Mouse (Mus musculus): ENCODE measurements around the gene Mesp2. TPM values are rescaled to one million over a fixed set of nuclear protein-coding genes. Genes with fewer than 3 reads are reported as not detected.
A peak's percentile ranks its signal among the peaks of the same experiment; 100 is the strongest.

Mesp2 gene
- polyA plus RNA-seq (2012; rRNA removed), result 0.67 and 1.00 TPM in 2 replicates
- polyA plus RNA-seq (2014; fragmentation: Nextera tagmentation; extraction: Ambion mirVana), result 0.50 and 0.65 TPM in 2 replicates

DNA sequence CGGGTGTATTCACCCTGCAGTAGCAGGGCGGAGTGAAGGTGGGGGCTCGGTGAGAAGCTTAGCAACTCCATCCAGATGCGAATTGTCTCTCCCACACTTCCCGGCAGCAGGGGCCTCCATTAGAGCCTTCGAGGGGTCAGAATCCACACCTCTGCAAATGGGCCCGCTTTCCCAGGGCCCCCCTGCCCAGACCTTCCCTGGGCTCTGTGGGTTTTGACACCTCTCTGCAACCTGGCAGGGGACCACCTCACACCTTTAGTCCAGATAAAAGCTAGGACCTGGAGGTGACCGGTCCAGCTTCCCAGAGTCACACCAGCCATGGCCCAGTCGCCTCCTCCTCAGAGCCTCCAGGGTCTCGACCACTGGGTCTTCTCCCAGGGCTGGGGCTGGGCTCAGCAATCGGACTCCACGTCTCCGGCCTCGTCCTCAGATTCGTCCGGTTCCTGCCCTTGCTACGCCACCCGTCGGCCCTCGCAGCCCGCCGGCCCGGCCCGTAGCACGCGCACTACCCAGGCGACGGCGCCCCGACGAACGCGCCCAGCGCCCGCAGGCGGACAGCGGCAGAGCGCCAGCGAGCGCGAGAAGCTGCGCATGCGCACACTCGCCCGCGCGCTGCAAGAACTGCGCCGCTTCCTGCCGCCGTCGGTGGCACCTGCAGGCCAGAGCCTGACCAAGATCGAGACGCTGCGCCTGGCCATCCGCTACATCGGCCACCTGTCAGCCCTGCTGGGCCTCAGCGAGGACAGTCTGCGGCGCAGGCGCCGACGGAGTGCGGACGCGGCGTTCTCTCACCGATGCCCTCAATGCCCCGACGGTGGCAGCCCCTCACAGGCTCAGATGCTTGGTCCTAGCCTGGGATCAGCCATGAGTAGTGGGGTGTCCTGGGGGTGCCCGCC, at the start of gene Mesp2:
Mesp2 (plus strand) TSS at position 117 of the 896 bp plus-strand sequence.
- 17% methylated on average over 38 of the region's 71 CpGs for WGBS
- no peak for TF ChIP-seq POLR2A (IDR thresholded peaks at IDR 0.05; ENCODE audit: borderline replicate concordance, extremely low read depth, insufficient read depth, insufficient read length)
- Histone ChIP-seq H3K9me3 (ENCODE audit: control insufficient read depth, low read length) (no peaks in the 10 kb centered on the region), H3K4me3 (replicated peaks; ENCODE audit: low read length) (peak within 1 kb of the TSS; percentile 39), H3K9ac (ENCODE audit: low read depth, low read length, severe bottlenecking) (peak within 1 kb of the TSS; percentile 50), H3K4me2 (replicated peaks; ENCODE audit: low read depth, low read length, severe bottlenecking) (peak within 1 kb of the TSS; percentile 71), H3K27me3 (ENCODE audit: control insufficient read depth, insufficient read depth, low read length) (peaks cover 16% of the 10 kb centered on the region), H3K4me1 (ENCODE audit: control insufficient read depth, insufficient read depth, low read length) (0 out of 2 replicates have a peak, but pooled peaks cover 4% of the 10 kb centered on the region), H3K36me3 (ENCODE audit: control insufficient read depth, insufficient read depth, low read length) (no peaks in the 10 kb centered on the region), H3K27ac (replicated peaks; ENCODE audit: low read depth, low read length) (no peak within 1 kb of the TSS)
- ATAC-seq (ENCODE audit: low FRiP score, low read depth), result peak; percentile 55
- peak; percentile 65 for DNase-seq (ENCODE audit: low spot score)

DNA sequence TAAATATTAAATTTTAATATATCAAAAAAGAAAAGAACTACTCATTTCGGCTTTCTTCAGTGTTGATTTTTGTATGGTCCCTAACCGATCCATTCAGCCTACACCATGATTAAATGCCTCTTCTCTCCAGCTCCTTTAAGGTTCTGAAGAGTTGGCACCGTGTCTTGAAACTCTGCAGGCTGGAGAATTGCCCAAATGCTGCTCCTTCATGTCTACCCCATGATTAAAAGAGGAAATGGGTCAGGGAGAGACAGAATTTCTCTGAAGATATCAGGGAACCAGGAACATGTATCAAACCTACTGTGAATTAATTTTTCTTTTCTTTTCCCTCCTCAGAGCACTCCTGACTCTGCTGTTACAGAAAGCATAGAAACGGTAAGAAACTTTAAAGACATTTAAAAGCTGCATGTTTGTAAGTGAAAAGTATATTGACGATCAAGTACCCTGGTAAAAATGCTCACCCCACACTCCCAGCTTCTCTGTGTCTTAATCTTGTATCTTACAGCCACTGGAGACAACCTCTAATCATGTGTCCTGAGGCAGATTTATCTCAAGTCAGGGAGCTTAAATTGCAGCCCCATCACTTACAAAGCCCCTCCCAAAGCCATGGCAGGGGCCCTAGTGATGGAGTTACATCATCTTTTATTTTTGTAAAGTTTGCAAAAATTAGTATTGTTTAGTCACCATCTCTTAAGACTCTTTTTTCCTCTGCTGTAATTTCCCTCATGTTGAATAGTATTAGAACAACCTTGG, 49.2 kb upstream of the Mesp2 start:
- Histone ChIP-seq H3K9me3 (ENCODE audit: control insufficient read depth, low read length) (no peaks in the 10 kb centered on the region), H3K36me3 (ENCODE audit: control insufficient read depth, insufficient read depth, low read length) (no peaks in the 10 kb centered on the region), H3K4me3 (replicated peaks; ENCODE audit: low read length) (no peak overlapping the region), H3K4me2 (replicated peaks; ENCODE audit: low read depth, low read length, severe bottlenecking) (no peak overlapping the region), H3K27ac (replicated peaks; ENCODE audit: low read depth, low read length) (no peak overlapping the region), H3K9ac (ENCODE audit: low read depth, low read length, severe bottlenecking) (no peak overlapping the region), H3K27me3 (ENCODE audit: control insufficient read depth, insufficient read depth, low read length) (no peaks in the 10 kb centered on the region), H3K4me1 (ENCODE audit: control insufficient read depth, insufficient read depth, low read length) (no peaks in the 10 kb centered on the region)
- no peak for TF ChIP-seq POLR2A (IDR thresholded peaks at IDR 0.05; ENCODE audit: borderline replicate concordance, extremely low read depth, insufficient read depth, insufficient read length)
- DNase-seq (ENCODE audit: low spot score), result no peak
- 70% methylated on average over 5 of the region's 5 CpGs for WGBS
- ATAC-seq (ENCODE audit: low FRiP score, low read depth), result no peak

DNA sequence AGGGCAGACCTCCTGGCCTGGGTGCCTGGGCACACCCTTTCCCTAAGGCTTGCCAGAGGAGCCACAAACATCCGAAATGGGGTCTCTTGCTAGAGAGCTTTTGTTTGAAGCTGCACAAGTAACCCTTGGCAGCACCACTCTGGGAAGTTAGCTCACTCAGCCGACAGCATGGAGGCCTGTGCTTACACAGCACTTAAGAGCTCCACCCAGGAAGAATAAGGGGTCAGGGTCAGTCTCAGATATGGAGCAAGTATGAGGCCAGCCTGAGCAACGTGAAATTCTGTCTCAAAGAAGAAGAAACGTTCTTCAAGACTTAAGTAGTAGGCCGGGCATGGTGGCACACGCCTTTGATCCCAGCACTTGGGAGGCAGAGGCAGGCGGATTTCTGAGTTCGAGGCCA, 48.4 kb upstream of the Mesp2 start:
- Histone ChIP-seq H3K36me3 (ENCODE audit: control insufficient read depth, insufficient read depth, low read length) (no peaks in the 10 kb centered on the region), H3K27ac (replicated peaks; ENCODE audit: low read depth, low read length) (no peak overlapping the region), H3K4me3 (replicated peaks; ENCODE audit: low read length) (no peak overlapping the region), H3K4me1 (ENCODE audit: control insufficient read depth, insufficient read depth, low read length) (no peaks in the 10 kb centered on the region), H3K9me3 (ENCODE audit: control insufficient read depth, low read length) (no peaks in the 10 kb centered on the region), H3K27me3 (ENCODE audit: control insufficient read depth, insufficient read depth, low read length) (no peaks in the 10 kb centered on the region), H3K9ac (ENCODE audit: low read depth, low read length, severe bottlenecking) (no peak overlapping the region), H3K4me2 (replicated peaks; ENCODE audit: low read depth, low read length, severe bottlenecking) (no peak overlapping the region)
- ATAC-seq (ENCODE audit: low FRiP score, low read depth) (no peak), DNase-seq (ENCODE audit: low spot score) (no peak)
- 77% methylated on average over 8 of the region's 8 CpGs for WGBS
- TF ChIP-seq POLR2A (IDR thresholded peaks at IDR 0.05; ENCODE audit: borderline replicate concordance, extremely low read depth, insufficient read depth, insufficient read length), result no peak

DNA sequence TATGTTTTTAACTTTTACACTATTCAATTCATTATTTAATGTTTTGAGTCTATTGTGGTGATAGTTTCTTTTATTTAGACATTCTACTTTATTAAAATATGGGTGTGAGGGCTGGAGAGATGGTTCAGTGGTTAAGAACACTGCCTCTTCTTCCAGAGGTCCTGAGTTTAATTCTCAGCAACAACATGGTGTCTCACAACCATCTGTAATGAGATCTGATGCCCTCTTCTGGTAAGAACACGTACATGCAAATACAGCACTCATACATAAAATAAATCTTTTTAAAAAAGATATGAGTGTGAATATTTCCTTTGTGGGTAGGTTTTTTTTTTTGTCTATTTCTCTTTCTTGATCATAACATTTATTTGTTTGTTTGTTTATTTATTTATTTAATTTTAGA, 44.5 kb upstream of the Mesp2 start:
- H3K4me1 ChIP-seq (ENCODE audit: control insufficient read depth, insufficient read depth, low read length), result no peaks in the 10 kb centered on the region
- H3K4me2 ChIP-seq (replicated peaks; ENCODE audit: low read depth, low read length, severe bottlenecking), result no peak overlapping the region
- H3K27ac ChIP-seq (replicated peaks; ENCODE audit: low read depth, low read length), result no peak overlapping the region
- H3K4me3 ChIP-seq (replicated peaks; ENCODE audit: low read length), result no peak overlapping the region
- TF ChIP-seq POLR2A (IDR thresholded peaks at IDR 0.05; ENCODE audit: borderline replicate concordance, extremely low read depth, insufficient read depth, insufficient read length), result no peak
- H3K27me3 ChIP-seq (ENCODE audit: control insufficient read depth, insufficient read depth, low read length), result no peaks in the 10 kb centered on the region
- no peaks in the 10 kb centered on the region for H3K9me3 ChIP-seq (ENCODE audit: control insufficient read depth, low read length)
- 42% methylated on average over 1 of the region's 1 CpGs for WGBS
- ATAC-seq (ENCODE audit: low FRiP score, low read depth) (no peak), DNase-seq (ENCODE audit: low spot score) (no peak)
- no peak overlapping the region for H3K9ac ChIP-seq (ENCODE audit: low read depth, low read length, severe bottlenecking)
- H3K36me3 ChIP-seq (ENCODE audit: control insufficient read depth, insufficient read depth, low read length), result no peaks in the 10 kb centered on the region

DNA sequence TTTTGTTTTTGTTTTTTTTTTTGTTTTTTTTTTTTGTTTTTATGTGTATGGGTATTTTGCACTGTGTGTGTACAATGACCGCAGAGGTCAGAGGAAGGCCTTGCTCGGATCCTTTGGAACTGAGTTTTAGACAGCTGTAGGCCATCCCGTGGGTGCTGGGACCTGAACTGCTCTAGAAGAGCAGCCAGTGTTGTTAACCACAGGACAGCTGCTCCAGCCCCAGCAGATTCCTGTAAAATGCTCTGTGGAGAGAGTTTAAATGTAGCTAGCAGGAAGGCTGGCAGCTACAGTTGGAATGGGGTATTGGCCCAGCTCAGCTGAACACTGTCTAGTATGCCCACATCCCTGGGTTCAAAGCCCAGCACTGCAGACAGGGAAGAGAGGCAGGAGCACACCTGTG, 40.9 kb upstream of the Mesp2 start:
- ATAC-seq (ENCODE audit: low FRiP score, low read depth) (no peak), DNase-seq (ENCODE audit: low spot score) (no peak)
- Histone ChIP-seq H3K4me3 (replicated peaks; ENCODE audit: low read length) (no peak overlapping the region), H3K9me3 (ENCODE audit: control insufficient read depth, low read length) (no peaks in the 10 kb centered on the region), H3K27ac (replicated peaks; ENCODE audit: low read depth, low read length) (no peak overlapping the region), H3K4me1 (ENCODE audit: control insufficient read depth, insufficient read depth, low read length) (no peaks in the 10 kb centered on the region), H3K9ac (ENCODE audit: low read depth, low read length, severe bottlenecking) (no peak overlapping the region), H3K27me3 (ENCODE audit: control insufficient read depth, insufficient read depth, low read length) (no peaks in the 10 kb centered on the region), H3K36me3 (ENCODE audit: control insufficient read depth, insufficient read depth, low read length) (no peaks in the 10 kb centered on the region), H3K4me2 (replicated peaks; ENCODE audit: low read depth, low read length, severe bottlenecking) (no peak overlapping the region)
- TF ChIP-seq POLR2A (IDR thresholded peaks at IDR 0.05; ENCODE audit: borderline replicate concordance, extremely low read depth, insufficient read depth, insufficient read length), result no peak
- 78% methylated on average over 3 of the region's 3 CpGs for WGBS
